In genomic region chr6:37589340-37589962, GRCm38 (mm10) we compare ENCODE assay signal across 9 mouse cellular contexts. TPM values are rescaled to one million over a fixed set of nuclear protein-coding genes. Genes with fewer than 3 reads are reported as not detected.
A peak's percentile ranks its signal among the peaks of the same experiment; 100 is the strongest.
DNase-seq lines count a peak whose midpoint lies in the region; ATAC-seq and TF ChIP-seq lines count a peak whose summit lies in the region.
"Had no signal": no experiment of that assay in that cellular context is flagged by ENCODE, and none has a peak within 500 bp of the region (broad histone marks: within the 10 kb centered on the region; RNA-seq: fewer than 3 reads in every experiment).

No protein-coding gene starts in this region.

- no peak overlapping the region for H3K4me3 ChIP-seq in midbrain, postnatal 0 days (ENCODE audit: low read depth, low read length)
- H3K4me3 ChIP-seq: erythroblast, embryonic 14.5 days had no signal

- H3K9me3 ChIP-seq in midbrain, postnatal 0 days (ENCODE audit: low read length) = no peaks in the 10 kb centered on the region

- peak; percentile 88 for TF ChIP-seq CTCF in midbrain, postnatal 0 days (IDR thresholded peaks at IDR 0.05)

- peak; percentile 74 for DNase-seq in A20 (ENCODE audit: low read depth, low spot score)
- peak; percentile 58 to 62 for DNase-seq in adrenal gland, adult 18-20 months (ENCODE audit: low spot score in 2 of 2)
- peak; percentile 95 for DNase-seq in embryo, embryonic 10 days (ENCODE audit: low spot score)
- DNase-seq in gastrocnemius, postnatal 14 days = peak; percentile 68
- DNase-seq in kidney, adult 18-20 months = peak; percentile 72
- DNase-seq in left cerebral cortex, postnatal 4 days = peak; percentile 84
- peak; percentile 96 for DNase-seq in midbrain, postnatal 0 days (ENCODE audit: low spot score)
- peak; percentile 51 to 58 for DNase-seq in spleen, adult 18-20 months

- peak overlapping the region; percentile 77 for H3K27ac ChIP-seq in midbrain, postnatal 0 days (ENCODE audit: low read depth, low read length)

- ATAC-seq in midbrain, postnatal 0 days (ENCODE audit: low FRiP score) = peak; percentile 79

- H3K4me1 ChIP-seq in midbrain, postnatal 0 days (ENCODE audit: insufficient read depth, low read length) = peaks cover 3% of the 10 kb centered on the region; the same call in 1 of the 2 replicates

- no peaks in the 10 kb centered on the region for H3K27me3 ChIP-seq in midbrain, postnatal 0 days (ENCODE audit: insufficient read depth, low read length)

- H3K9ac ChIP-seq in midbrain, postnatal 0 days (replicated peaks; ENCODE audit: low read length, poor library complexity, severe bottlenecking) = no peak overlapping the region

- H3K4me2 ChIP-seq in midbrain, postnatal 0 days (ENCODE audit: low read depth, low read length, poor library complexity, severe bottlenecking) = no peak overlapping the region

- intact Hi-C loops in gastrocnemius, postnatal 14 days (cut with DNase I; ENCODE audit: low total_unique reads) = loop anchor here (5.0 kb wide), 1 partner anchor 478 kb away; no protein-coding TSS in a partner anchor
- intact Hi-C loops in left cerebral cortex, postnatal 4 days (cut with DNase I) = loop anchor here (5.0 kb wide), 1 partner anchor 283 kb away; the partner anchor contains the start of gene Trim24

- no peaks in the 10 kb centered on the region for H3K36me3 ChIP-seq in midbrain, postnatal 0 days (ENCODE audit: insufficient read depth, low read length)

- 4% methylated on average over 4 of the region's 4 CpGs for WGBS in midbrain, postnatal 0 days

RNA-seq across cellular contexts. Expression of gene Akr1d1, which starts 59.5 kb away (rescaled TPM):
- 1,000 to 10,000 TPM in 1 of 2 experiments, under 1 TPM in 1; 0.54 to 2,390 TPM for total RNA-seq in adrenal gland, adult 18-20 months (2021)
- total RNA-seq in gastrocnemius, postnatal 14 days (2021) = not detected
- not detected for total RNA-seq in left cerebral cortex, postnatal 4 days (2021)
- not detected in 2 replicates for total RNA-seq in midbrain, postnatal 0 days (2014; rRNA removed)
- polyA plus RNA-seq in midbrain, postnatal 0 days (2015; fragmentation: Nextera tagmentation; extraction: Ambion mirVana) = not detected in 2 replicates
- polyA plus RNA-seq: erythroblast, embryonic 14.5 days had no signal
